Mouse (Mus musculus) heart, embryonic 14.5 days (tissue): ENCODE data around the gene Spsb4. TPM values are rescaled to one million over a fixed set of nuclear protein-coding genes. Genes with fewer than 3 reads are reported as not detected.
"Not testable (repeated sequence)": the region's sequence is repeated elsewhere in the genome, so short reads cannot be mapped to it uniquely, and the experiment has no call there.

Source experiments
- ATAC-seq: fragments of 200-750 bp; cut with Nextera tagmentation; 2 replicates; pipeline ENCODE4 v1.8.0; 2017; ENCODE audit warnings: low read depth, moderate TSS enrichment; ENCODE audit not compliant: insufficient number of reproducible peaks, insufficient read depth, low FRiP score
- H3K27ac ChIP-seq, 2 experiments: fragments of 200-500 bp in 1 of 2; fragments of 300-500 bp in 1 of 2; sonication (generic) in 1 of 2; replicated peaks in 1 of 2; 2 replicates each; pipeline ENCODE4 v1.5.1; 2012 to 2014; ENCODE audit warnings: low read depth in 2 of 2, low read length in 2 of 2, control low read depth in 1 of 2, mild to moderate bottlenecking in 1 of 2, mixed read lengths in 1 of 2; ENCODE audit not compliant: control insufficient read depth in 1 of 2, insufficient read depth in 1 of 2
- H3K27me3 ChIP-seq: fragments of 300-500 bp; sonication (generic); 2 replicates; pipeline ENCODE4 v1.6.1; 2014; ENCODE audit warnings: mild to moderate bottlenecking, low read length, control low read depth; ENCODE audit not compliant: control insufficient read depth, insufficient read depth
- H3K36me3 ChIP-seq: fragments of 300-500 bp; sonication (generic); 2 replicates; pipeline ENCODE4 v1.6.1; 2014; ENCODE audit warnings: mild to moderate bottlenecking, control low read depth, low read length, mixed read lengths; ENCODE audit not compliant: control insufficient read depth, insufficient read depth
- H3K4me1 ChIP-seq, 2 experiments: fragments of 200-500 bp in 1 of 2; fragments of 300-500 bp in 1 of 2; sonication (generic) in 1 of 2; 2 replicates each; pipeline ENCODE4 v1.6.1; 2012 to 2014; ENCODE audit warnings: low read length in 2 of 2, control low read depth in 1 of 2, mixed read lengths in 1 of 2; ENCODE audit not compliant: control insufficient read depth in 2 of 2, insufficient read depth in 2 of 2
- H3K4me2 ChIP-seq: fragments of 300-500 bp; sonication (generic); 2 replicates; pipeline ENCODE4 v1.6.1; 2014; ENCODE audit warnings: mild to moderate bottlenecking, low read length
- H3K4me3 ChIP-seq, 2 experiments: fragments of 200-500 bp in 1 of 2; fragments of 300-500 bp in 1 of 2; sonication (generic) in 1 of 2; 2 replicates each; pipeline ENCODE4 v1.5.1; 2012 to 2014; ENCODE audit warnings: low read length in 2 of 2, mild to moderate bottlenecking in 2 of 2, control low read depth in 1 of 2, low read depth in 1 of 2, moderate library complexity in 1 of 2; ENCODE audit not compliant: control insufficient read depth in 1 of 2, insufficient read depth in 1 of 2
- H3K9ac ChIP-seq: fragments of 300-500 bp; sonication (generic); 2 replicates; pipeline ENCODE4 v1.6.1; 2014; ENCODE audit warnings: mild to moderate bottlenecking, low read length
- H3K9me3 ChIP-seq: fragments of 300-500 bp; sonication (generic); 2 replicates; pipeline ENCODE4 v1.6.1; 2016; ENCODE audit warnings: low read length, control low read depth; ENCODE audit not compliant: control insufficient read depth
- WGBS: fragments of 180-500 bp; shearing (Covaris S2); extraction: QIAGEN DNeasy Blood & Tissue Kit; methylation state at CpG from one replicate; pipeline ENCODE4 v1.1.7; 2014; 5-methylcytosine and 5-hydroxymethylcytosine counted together
- polyA plus RNA-seq: library from polyadenylated mRNA; unstranded; fragments of >200 nt; fragmentation: Nextera tagmentation; extraction: Ambion mirVana; gene quantifications from 2 replicates; pipeline ENCODE4 v1.2.1, GENCODE M21; 2014

The Spsb4 gene
- polyA plus RNA-seq, 1 experiment from 2014 or later = 41.9 TPM

- H3K9ac ChIP-seq = no peak overlapping the region
- peaks cover 42 to 61% of the 10 kb centered on the region in 2 experiments for H3K4me1 ChIP-seq
- WGBS = 64% methylated on average over 5 of the region's 5 CpGs
- H3K36me3 ChIP-seq = peaks cover 20% of the 10 kb centered on the region
- no peaks in the 10 kb centered on the region for H3K9me3 ChIP-seq
- H3K27me3 ChIP-seq = no peaks in the 10 kb centered on the region; the same call in 1 of the 2 replicates
- H3K4me3 ChIP-seq = no peak overlapping the region
- H3K27ac ChIP-seq = peak overlapping the region in 1 of 2 experiments; percentile 11; a peak in 1 of 4 replicates
- no peak overlapping the region for H3K4me2 ChIP-seq
- ATAC-seq = no peak
Observed at GRCm38 (mm10) chr9:96947171-96947570, 71.5 kb downstream of the Spsb4 start.

GRCm38 (mm10) chr9:96944517-96944916, 74.1 kb downstream of the Spsb4 start:
- Histone ChIP-seq H3K36me3 (peaks cover 34% of the 10 kb centered on the region), H3K4me3 (no peak overlapping the region), H3K27me3 (no peaks in the 10 kb centered on the region; the same call in 1 of the 2 replicates), H3K9me3 (0 out of 2 replicates have a peak, but pooled peaks cover 6% of the 10 kb centered on the region), H3K4me1 (peaks cover 18 to 35% of the 10 kb centered on the region in 2 experiments), H3K4me2 (no peak overlapping the region), H3K9ac (no peak overlapping the region), H3K27ac (no peak overlapping the region)
- ATAC-seq = no peak
- WGBS = 58% methylated on average over 16 of the region's 16 CpGs

GRCm38 (mm10) chr9:96942975-96943374, 75.7 kb downstream of the Spsb4 start:
- Histone ChIP-seq H3K9me3 (0 out of 2 replicates have a peak, but pooled peaks cover 6% of the 10 kb centered on the region), H3K4me3 (no peak overlapping the region), H3K27me3 (no peaks in the 10 kb centered on the region; the same call in 1 of the 2 replicates), H3K4me1 (peaks cover 6 to 20% of the 10 kb centered on the region in 2 experiments; a peak in 3 of 4 replicates), H3K27ac (no peak overlapping the region), H3K4me2 (no peak overlapping the region), H3K36me3 (peaks cover 34% of the 10 kb centered on the region), H3K9ac (no peak overlapping the region)
- no peak for ATAC-seq
- WGBS = 86% methylated on average over 3 of the region's 3 CpGs

GRCm38 (mm10) chr9:96938887-96939286, 79.8 kb downstream of the Spsb4 start:
- Histone ChIP-seq H3K36me3 (peaks cover 30% of the 10 kb centered on the region), H3K4me1 (no peaks in the 10 kb centered on the region; a peak in 1 of 4 replicates), H3K27ac (no peak overlapping the region), H3K4me2 (no peak overlapping the region), H3K4me3 (no peak overlapping the region), H3K9me3 (0 out of 2 replicates have a peak, but pooled peaks cover 11% of the 10 kb centered on the region), H3K27me3 (no peaks in the 10 kb centered on the region; the same call in 1 of the 2 replicates), H3K9ac (no peak overlapping the region)
- ATAC-seq = no peak
- 70% methylated on average over 5 of the region's 5 CpGs for WGBS

GRCm38 (mm10) chr9:96936427-96936826, 82.2 kb downstream of the Spsb4 start:
- not testable (repeated sequence) for H3K27me3 ChIP-seq, H3K4me1 ChIP-seq, H3K9ac ChIP-seq, H3K4me2 ChIP-seq, H3K27ac ChIP-seq, ATAC-seq, H3K4me3 ChIP-seq, H3K36me3 ChIP-seq
- 0 out of 2 replicates have a peak, but pooled peaks cover 11% of the 10 kb centered on the region for H3K9me3 ChIP-seq
- WGBS = 87% methylated on average over 2 of the region's 2 CpGs

- H3K4me3 ChIP-seq = no peak overlapping the region
- no peak overlapping the region for H3K9ac ChIP-seq
- 52% methylated on average over 15 of the region's 15 CpGs for WGBS
- no peak overlapping the region for H3K27ac ChIP-seq
- no peak overlapping the region for H3K4me2 ChIP-seq
- H3K27me3 ChIP-seq = 0 out of 2 replicates have a peak, but pooled peaks cover 3% of the 10 kb centered on the region
- 0 out of 2 replicates have a peak, but pooled peaks cover 7% of the 10 kb centered on the region for H3K9me3 ChIP-seq
- ATAC-seq = no peak
- H3K36me3 ChIP-seq = peaks cover under 1% of the 10 kb centered on the region; the same call in 1 of the 2 replicates
- H3K4me1 ChIP-seq = no peaks in the 10 kb centered on the region; a peak in 1 of 4 replicates
Observed at GRCm38 (mm10) chr9:96935556-96936300, 82.9 kb downstream of the Spsb4 start.

GRCm38 (mm10) chr9:96934816-96935215, 83.8 kb downstream of the Spsb4 start:
- Histone ChIP-seq H3K36me3 (no peaks in the 10 kb centered on the region; the same call in 1 of the 2 replicates), H3K27ac (no peak overlapping the region), H3K9ac (no peak overlapping the region), H3K9me3 (0 out of 2 replicates have a peak, but pooled peaks cover 5% of the 10 kb centered on the region), H3K4me3 (no peak overlapping the region), H3K4me2 (no peak overlapping the region), H3K27me3 (0 out of 2 replicates have a peak, but pooled peaks cover 3% of the 10 kb centered on the region), H3K4me1 (no peaks in the 10 kb centered on the region; a peak in 1 of 4 replicates)
- ATAC-seq = no peak
- 70% methylated on average over 3 of the region's 3 CpGs for WGBS
